Mouse (Mus musculus) hindbrain, embryonic 12.5 days (tissue): ENCODE results near the gene Abi2. TPM values are rescaled to one million over a fixed set of nuclear protein-coding genes. Genes with fewer than 3 reads are reported as not detected.
A peak's percentile ranks its signal among the peaks of the same experiment; 100 is the strongest.

Source experiments
- ATAC-seq: fragments of 200-750 bp; cut with Nextera tagmentation; 2 replicates; pipeline ENCODE4 v1.8.0; 2017; ENCODE audit warnings: moderate TSS enrichment; ENCODE audit not compliant: low FRiP score
- H3K27ac ChIP-seq: fragments of 300-500 bp; sonication (generic); 2 replicates; pipeline ENCODE4 v1.5.1; 2016; ENCODE audit warnings: mild to moderate bottlenecking
- H3K27me3 ChIP-seq: fragments of 300-500 bp; sonication (generic); 2 replicates; pipeline ENCODE4 v1.6.1; 2016; ENCODE audit warnings: mild to moderate bottlenecking
- H3K36me3 ChIP-seq: fragments of 300-500 bp; sonication (generic); 2 replicates; pipeline ENCODE4 v1.6.1; 2016; ENCODE audit warnings: mild to moderate bottlenecking
- H3K4me1 ChIP-seq: fragments of 300-500 bp; sonication (generic); 2 replicates; pipeline ENCODE4 v1.6.1; 2016
- H3K4me2 ChIP-seq: fragments of 300-500 bp; sonication (generic); replicated peaks from 2 replicates; pipeline ENCODE4 v1.6.1; 2016; ENCODE audit warnings: mild to moderate bottlenecking
- H3K4me3 ChIP-seq: fragments of 300-500 bp; sonication (generic); 2 replicates; pipeline ENCODE4 v1.5.1; 2016; ENCODE audit warnings: mild to moderate bottlenecking
- H3K9ac ChIP-seq: fragments of 300-500 bp; sonication (generic); 2 replicates; pipeline ENCODE4 v1.6.1; 2016; ENCODE audit warnings: mild to moderate bottlenecking, moderate library complexity
- H3K9me3 ChIP-seq: fragments of 300-500 bp; sonication (generic); replicated peaks from 2 replicates; pipeline ENCODE4 v1.6.1; 2016; ENCODE audit warnings: mild to moderate bottlenecking
- WGBS: fragments of 180-500 bp; shearing (Covaris S2); methylation state at CpG from one replicate; pipeline ENCODE4 v1.1.7; 2016; 5-methylcytosine and 5-hydroxymethylcytosine counted together
- polyA plus RNA-seq: library from polyadenylated mRNA; unstranded; fragments of >200 nt; fragmentation: Nextera tagmentation; extraction: Ambion mirVana; gene quantifications from 2 replicates; pipeline ENCODE4 v1.2.1, GENCODE M21; 2016

Abi2 gene
- polyA plus RNA-seq, result 68.3 and 77.8 TPM in 2 replicates

DNA sequence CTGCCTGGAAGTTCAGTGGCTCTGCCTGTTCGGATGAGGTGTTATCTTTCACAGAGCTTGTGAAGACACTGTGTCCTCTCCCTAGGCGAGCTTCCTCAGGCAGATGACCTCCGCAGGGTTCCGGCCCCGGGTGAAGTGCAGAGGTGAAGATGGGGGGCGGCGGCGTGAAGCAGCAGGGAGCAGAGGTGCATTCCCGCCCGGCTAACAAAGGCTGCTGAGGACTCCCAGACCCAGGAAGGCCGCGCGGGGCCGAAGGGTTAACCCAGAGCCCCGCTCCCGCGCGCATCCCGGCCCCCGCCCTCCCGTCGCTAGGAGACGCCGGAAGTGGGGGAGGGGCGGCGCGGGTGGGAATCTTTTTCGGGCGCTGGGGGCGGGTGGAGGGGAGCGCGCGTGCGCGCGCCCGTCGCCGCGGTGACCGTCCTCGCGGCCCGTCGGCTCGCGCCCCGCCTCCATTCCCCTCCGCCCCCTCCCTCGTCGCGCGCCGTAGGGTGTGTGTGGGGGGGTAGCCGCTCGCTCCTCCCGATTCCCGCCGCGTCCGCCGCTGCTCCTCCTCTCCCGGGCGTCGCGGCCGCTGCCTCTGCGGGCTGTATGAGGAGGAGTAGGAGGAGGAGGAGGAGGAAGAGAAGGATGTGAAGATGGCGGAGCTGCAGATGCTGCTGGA lies at the start of gene Abi2:
Gene Abi2, plus strand, starts transcription at position 452 of the 661 bp plus-strand sequence.
- ATAC-seq, result peak; percentile 96
- H3K36me3 ChIP-seq, result no peaks in the 10 kb centered on the region
- peak within 1 kb of the TSS; percentile 99 for H3K27ac ChIP-seq
- no peaks in the 10 kb centered on the region for H3K27me3 ChIP-seq
- H3K4me2 ChIP-seq, result peak within 1 kb of the TSS; percentile 46
- H3K9me3 ChIP-seq, result no peaks in the 10 kb centered on the region
- H3K4me1 ChIP-seq, result peaks cover 9% of the 10 kb centered on the region
- peak within 1 kb of the TSS; percentile 96 for H3K9ac ChIP-seq
- 0% methylated on average over 50 of the region's 69 CpGs for WGBS
- H3K4me3 ChIP-seq, result peak within 1 kb of the TSS; percentile 97

DNA sequence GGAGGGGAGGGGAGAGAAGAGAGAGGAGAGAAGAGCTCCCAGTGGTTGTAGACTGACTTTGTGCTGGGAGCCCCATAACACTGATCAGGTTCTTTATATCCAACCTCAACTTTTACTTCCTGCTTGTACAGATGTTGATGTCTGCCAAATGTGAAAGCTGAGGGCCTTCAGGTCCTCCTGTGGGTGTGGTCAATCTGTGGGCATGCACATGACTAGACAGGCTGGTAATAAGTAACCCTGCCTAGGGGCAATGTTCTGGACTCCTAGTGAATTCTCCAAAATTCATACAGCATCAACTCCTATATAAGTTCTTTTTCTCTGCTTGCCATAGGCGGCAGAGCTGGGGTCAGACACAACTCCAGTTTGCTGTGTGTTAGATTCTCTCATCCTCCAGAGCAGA lies 47.8 kb upstream of the Abi2 start:
- H3K27me3 ChIP-seq, result no peaks in the 10 kb centered on the region
- 92% methylated on average over 1 of the region's 1 CpGs for WGBS
- no peaks in the 10 kb centered on the region for H3K9me3 ChIP-seq
- H3K9ac ChIP-seq, result no peak overlapping the region
- no peak overlapping the region for H3K4me2 ChIP-seq
- no peak overlapping the region for H3K4me3 ChIP-seq
- H3K4me1 ChIP-seq, result peaks cover 2% of the 10 kb centered on the region; the same call in 1 of the 2 replicates
- no peak overlapping the region for H3K27ac ChIP-seq
- H3K36me3 ChIP-seq, result peaks cover 14% of the 10 kb centered on the region; the same call in 1 of the 2 replicates
- ATAC-seq, result no peak

GRCm38 (mm10) chr1:60376556-60376955 lies 32.9 kb upstream of the Abi2 start:
- 93% methylated on average over 1 of the region's 1 CpGs for WGBS
- Histone ChIP-seq H3K9me3 (no peaks in the 10 kb centered on the region), H3K9ac (no peak overlapping the region)

GRCm38 (mm10) chr1:60381910-60382309 lies 27.5 kb upstream of the Abi2 start:
- no peak overlapping the region for H3K9ac ChIP-seq
- H3K27me3 ChIP-seq, result no peaks in the 10 kb centered on the region
- WGBS, result 92% methylated on average over 3 of the region's 3 CpGs
- H3K27ac ChIP-seq, result no peak overlapping the region
- H3K4me2 ChIP-seq, result no peak overlapping the region
- ATAC-seq, result no peak
- H3K36me3 ChIP-seq, result peaks cover 15% of the 10 kb centered on the region
- no peaks in the 10 kb centered on the region for H3K9me3 ChIP-seq
- H3K4me3 ChIP-seq, result no peak overlapping the region
- H3K4me1 ChIP-seq, result no peaks in the 10 kb centered on the region

More at GRCm38 (mm10) chr1:60376556-60376955, 32.9 kb upstream of the Abi2 start:
- Histone ChIP-seq H3K36me3 (peaks cover 32% of the 10 kb centered on the region), H3K27me3 (no peaks in the 10 kb centered on the region), H3K4me2 (no peak overlapping the region), H3K4me3 (no peak overlapping the region), H3K27ac (no peak overlapping the region), H3K4me1 (no peaks in the 10 kb centered on the region)
- ATAC-seq, result no peak

GRCm38 (mm10) chr1:60404848-60405247 lies 4.6 kb upstream of the Abi2 start:
- WGBS, result 97% methylated on average over 1 of the region's 1 CpGs
- Histone ChIP-seq H3K9me3 (no peaks in the 10 kb centered on the region), H3K27ac (no peak overlapping the region), H3K36me3 (no peaks in the 10 kb centered on the region), H3K4me3 (no peak overlapping the region), H3K4me1 (0 out of 2 replicates have a peak, but pooled peaks cover 2% of the 10 kb centered on the region), H3K4me2 (no peak overlapping the region), H3K27me3 (no peaks in the 10 kb centered on the region), H3K9ac (no peak overlapping the region)
- no peak for ATAC-seq

GRCm38 (mm10) chr1:60408501-60409167 lies 785 bp upstream of the Abi2 start:
- Histone ChIP-seq H3K4me2 (peak overlapping the region; percentile 46), H3K9me3 (no peaks in the 10 kb centered on the region), H3K4me1 (peaks cover 9% of the 10 kb centered on the region), H3K36me3 (no peaks in the 10 kb centered on the region), H3K27ac (peak overlapping the region; percentile 99), H3K27me3 (no peaks in the 10 kb centered on the region), H3K4me3 (peak overlapping the region; percentile 97), H3K9ac (peak overlapping the region; percentile 96)
- ATAC-seq, result peak; percentile 72
- 22% methylated on average over 13 of the region's 13 CpGs for WGBS

DNA sequence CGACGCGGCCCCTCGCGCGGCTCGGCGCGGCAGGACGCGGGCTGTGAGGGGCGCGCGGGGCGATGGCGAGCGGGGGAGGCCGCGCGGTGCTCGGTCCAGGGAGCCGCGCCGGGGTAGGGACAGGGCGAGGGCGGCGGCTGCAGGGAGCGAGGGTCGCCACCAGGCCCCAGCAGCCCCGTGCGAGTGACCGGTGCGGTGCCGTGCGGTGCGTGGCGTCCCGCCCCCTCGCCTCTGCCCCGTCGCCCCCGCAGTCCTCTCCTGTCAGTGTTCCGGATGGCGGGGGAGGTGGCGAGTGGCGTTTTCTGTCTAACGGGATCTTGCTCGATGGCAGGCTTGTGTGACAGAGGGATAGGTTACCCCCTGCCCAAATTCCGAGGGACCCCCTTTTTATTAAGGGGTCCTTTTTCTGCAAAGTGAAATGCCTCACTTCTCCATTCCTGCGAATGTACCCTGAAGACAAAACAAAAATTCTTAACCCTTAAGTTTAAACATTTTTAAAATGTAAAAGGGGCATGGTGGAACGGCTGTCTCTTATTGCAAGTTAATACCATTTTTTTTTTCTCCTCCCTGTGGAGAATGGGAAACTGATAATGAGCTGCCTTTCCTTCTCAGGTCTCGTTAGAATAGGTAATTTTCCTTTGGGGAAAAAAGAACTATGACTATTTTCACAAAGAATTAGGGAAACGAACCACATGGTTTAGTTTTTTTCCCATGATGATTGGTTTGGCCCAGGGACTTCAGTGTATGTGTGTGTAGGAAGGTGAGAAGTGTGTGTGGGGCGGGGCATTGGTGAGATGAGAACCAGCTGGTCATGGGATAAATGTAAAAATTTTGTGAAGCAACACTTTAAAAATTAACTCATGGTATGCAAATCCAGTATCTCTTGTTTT lies 754 bp downstream of the Abi2 start:
- WGBS, result 1% methylated on average over 39 of the region's 54 CpGs
- ATAC-seq, result peak; percentile 87
- H3K9ac ChIP-seq, result peak overlapping the region; percentile 96
- H3K27ac ChIP-seq, result peak overlapping the region; percentile 99
- H3K36me3 ChIP-seq, result no peaks in the 10 kb centered on the region
- H3K4me3 ChIP-seq, result peak overlapping the region; percentile 97
- H3K4me2 ChIP-seq, result peak overlapping the region; percentile 46
- peaks cover 9% of the 10 kb centered on the region for H3K4me1 ChIP-seq
- H3K27me3 ChIP-seq, result no peaks in the 10 kb centered on the region
- H3K9me3 ChIP-seq, result no peaks in the 10 kb centered on the region

DNA sequence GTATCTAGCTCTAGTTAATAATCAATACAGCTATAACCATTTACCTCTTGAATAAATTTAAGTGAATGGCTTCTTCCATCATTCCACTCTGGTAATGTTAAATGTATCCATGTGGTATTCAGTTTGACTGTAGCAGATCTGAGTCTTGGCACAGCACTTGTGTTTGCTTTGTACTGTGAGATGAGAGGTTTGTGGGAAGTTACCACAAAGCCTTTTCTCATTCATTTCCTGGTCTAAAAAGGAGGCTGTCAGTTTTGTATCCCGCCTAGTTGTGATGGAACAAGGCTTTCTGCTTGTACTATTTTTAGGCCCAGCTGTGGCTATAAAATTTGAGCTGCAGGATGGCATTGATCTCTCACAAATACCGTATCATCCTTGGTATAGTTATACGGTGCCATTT lies 7.3 kb downstream of the Abi2 start:
- no peaks in the 10 kb centered on the region for H3K36me3 ChIP-seq
- H3K27me3 ChIP-seq, result no peaks in the 10 kb centered on the region
- H3K27ac ChIP-seq, result no peak overlapping the region
- no peak for ATAC-seq
- H3K9me3 ChIP-seq, result no peaks in the 10 kb centered on the region
- H3K4me2 ChIP-seq, result no peak overlapping the region
- WGBS, result 73% methylated on average over 3 of the region's 3 CpGs
- peaks cover 2% of the 10 kb centered on the region for H3K4me1 ChIP-seq
- H3K9ac ChIP-seq, result no peak overlapping the region
- H3K4me3 ChIP-seq, result no peak overlapping the region

DNA sequence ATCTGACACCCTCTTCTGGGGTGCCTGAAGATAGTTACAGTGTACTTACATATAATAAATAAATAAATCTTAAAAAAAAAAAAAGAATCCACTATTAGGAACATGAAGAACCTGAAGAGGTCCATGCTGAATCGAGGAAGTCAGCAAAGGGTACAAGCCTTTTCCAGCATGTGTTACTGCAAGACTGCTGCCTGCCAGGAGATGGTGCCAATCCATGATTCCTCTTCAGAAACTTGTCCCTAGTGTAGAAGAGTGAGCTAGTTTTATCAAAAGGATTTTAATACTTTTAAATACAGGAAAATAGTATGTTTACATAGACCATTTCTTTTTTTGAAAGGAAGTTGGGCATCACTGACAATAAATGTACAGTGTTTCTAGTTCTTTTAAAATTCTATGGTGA lies 14.5 kb downstream of the Abi2 start:
- ATAC-seq, result no peak
- 94% methylated on average over 1 of the region's 1 CpGs for WGBS

DNA sequence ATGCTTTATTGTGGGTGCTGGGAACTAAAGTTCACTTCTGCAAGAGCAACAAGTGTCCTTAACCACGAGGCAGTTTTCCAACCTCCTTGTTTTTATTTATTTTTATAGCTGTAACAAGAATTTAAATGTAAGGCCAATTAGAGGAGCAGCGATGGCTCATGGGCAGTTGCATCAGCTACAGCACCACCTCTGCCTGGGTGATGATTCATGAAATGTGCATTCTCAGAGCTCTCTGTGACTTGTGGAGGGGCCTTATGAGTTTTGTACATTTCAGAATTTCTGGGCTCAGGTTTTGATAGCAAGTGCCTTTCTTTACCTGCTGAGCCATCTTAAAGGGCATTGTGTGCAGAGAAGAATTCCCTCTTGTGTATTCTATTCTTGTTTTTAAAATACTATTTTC lies 18.9 kb downstream of the Abi2 start:
- Histone ChIP-seq H3K9ac (no peak overlapping the region), H3K27me3 (no peaks in the 10 kb centered on the region), H3K9me3 (peaks cover 7% of the 10 kb centered on the region; the same call in 1 of the 2 replicates), H3K27ac (no peak overlapping the region), H3K36me3 (no peaks in the 10 kb centered on the region), H3K4me1 (0 out of 2 replicates have a peak, but pooled peaks cover 4% of the 10 kb centered on the region), H3K4me3 (no peak overlapping the region), H3K4me2 (no peak overlapping the region)
- 94% methylated on average over 2 of the region's 2 CpGs for WGBS
- ATAC-seq, result no peak

More for the DNA sequence above, 14.5 kb downstream of the Abi2 start:
- Histone ChIP-seq H3K4me3 (no peak overlapping the region), H3K27me3 (no peaks in the 10 kb centered on the region), H3K9ac (no peak overlapping the region), H3K4me2 (no peak overlapping the region), H3K4me1 (0 out of 2 replicates have a peak, but pooled peaks cover 4% of the 10 kb centered on the region), H3K9me3 (peaks cover 7% of the 10 kb centered on the region; the same call in 1 of the 2 replicates), H3K36me3 (no peaks in the 10 kb centered on the region), H3K27ac (no peak overlapping the region)

- ATAC-seq, result no peak
- 0 out of 2 replicates have a peak, but pooled peaks cover 4% of the 10 kb centered on the region for H3K4me1 ChIP-seq
- H3K27me3 ChIP-seq, result no peaks in the 10 kb centered on the region
- 78% methylated on average over 2 of the region's 2 CpGs for WGBS
- H3K9me3 ChIP-seq, result peaks cover 7% of the 10 kb centered on the region; the same call in 1 of the 2 replicates
- H3K9ac ChIP-seq, result no peak overlapping the region
- H3K4me2 ChIP-seq, result no peak overlapping the region
- H3K27ac ChIP-seq, result no peak overlapping the region
- H3K36me3 ChIP-seq, result no peaks in the 10 kb centered on the region
- no peak overlapping the region for H3K4me3 ChIP-seq
Measured at GRCm38 (mm10) chr1:60428932-60429331, 19.5 kb downstream of the Abi2 start.

DNA sequence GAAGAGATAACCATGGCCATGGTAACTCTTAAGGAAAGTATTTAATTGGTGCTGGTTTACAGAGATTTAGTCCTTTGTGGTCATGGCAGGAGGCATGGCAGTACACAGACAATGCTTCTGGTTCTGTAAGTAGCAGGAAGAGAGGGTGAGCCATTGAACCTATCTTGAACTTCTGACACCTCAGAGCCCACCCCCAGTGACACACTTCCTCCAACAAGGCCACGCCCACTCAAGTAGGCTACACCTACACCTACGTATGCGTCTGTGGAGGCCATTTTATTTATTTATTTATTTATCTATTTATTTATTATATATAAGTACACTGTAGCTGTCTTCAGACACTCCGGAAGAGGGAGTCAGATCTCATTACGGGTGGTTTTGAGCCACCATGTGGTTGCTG lies 22.1 kb downstream of the Abi2 start:
- no peak overlapping the region for H3K27ac ChIP-seq
- H3K27me3 ChIP-seq, result no peaks in the 10 kb centered on the region
- no peak overlapping the region for H3K4me3 ChIP-seq
- peaks cover 3% of the 10 kb centered on the region; the same call in 1 of the 2 replicates for H3K36me3 ChIP-seq
- H3K4me2 ChIP-seq, result no peak overlapping the region
- no peak for ATAC-seq
- WGBS, result 95% methylated on average over 5 of the region's 5 CpGs
- 0 out of 2 replicates have a peak, but pooled peaks cover 2% of the 10 kb centered on the region for H3K4me1 ChIP-seq
- H3K9me3 ChIP-seq, result peaks cover 7% of the 10 kb centered on the region; the same call in 1 of the 2 replicates
- H3K9ac ChIP-seq, result no peak overlapping the region
